Mouse (Mus musculus) ES-Bruce4 (cell line): ENCODE data around the gene Plgrkt.

Experiments
- CTCF ChIP-seq: IDR thresholded peaks from one replicate; pipeline ENCODE4 v1.8.1; 2011; ENCODE audit warnings: low read depth, low read length
- EP300 ChIP-seq: IDR thresholded peaks from 2 replicates; pipeline ENCODE4 v1.6.1; 2011; ENCODE audit warnings: low read depth, low read length; ENCODE audit not compliant: insufficient read depth

GRCm38 (mm10) chr19:29391279-29391678 is 24.1 kb upstream of the Plgrkt start:
- TF ChIP-seq CTCF (no peak), EP300 (no peak)
